Mouse (Mus musculus): ENCODE data around the gene Ufsp2.

Ufsp2 gene

GRCm38 (mm10) chr8:46007050-46007672, 31.8 kb downstream of the Ufsp2 start:
- in situ Hi-C loops (cut with MboI, MseI) = loop anchor here in 1 of 2 experiments (10.0 kb wide), 1 partner anchor 158 kb away; no protein-coding TSS in a partner anchor

GRCm38 (mm10) chr8:46010306-46010705, 35.0 kb downstream of the Ufsp2 start:
- in situ Hi-C loops (cut with MboI, MseI) = no loop called here

DNA sequence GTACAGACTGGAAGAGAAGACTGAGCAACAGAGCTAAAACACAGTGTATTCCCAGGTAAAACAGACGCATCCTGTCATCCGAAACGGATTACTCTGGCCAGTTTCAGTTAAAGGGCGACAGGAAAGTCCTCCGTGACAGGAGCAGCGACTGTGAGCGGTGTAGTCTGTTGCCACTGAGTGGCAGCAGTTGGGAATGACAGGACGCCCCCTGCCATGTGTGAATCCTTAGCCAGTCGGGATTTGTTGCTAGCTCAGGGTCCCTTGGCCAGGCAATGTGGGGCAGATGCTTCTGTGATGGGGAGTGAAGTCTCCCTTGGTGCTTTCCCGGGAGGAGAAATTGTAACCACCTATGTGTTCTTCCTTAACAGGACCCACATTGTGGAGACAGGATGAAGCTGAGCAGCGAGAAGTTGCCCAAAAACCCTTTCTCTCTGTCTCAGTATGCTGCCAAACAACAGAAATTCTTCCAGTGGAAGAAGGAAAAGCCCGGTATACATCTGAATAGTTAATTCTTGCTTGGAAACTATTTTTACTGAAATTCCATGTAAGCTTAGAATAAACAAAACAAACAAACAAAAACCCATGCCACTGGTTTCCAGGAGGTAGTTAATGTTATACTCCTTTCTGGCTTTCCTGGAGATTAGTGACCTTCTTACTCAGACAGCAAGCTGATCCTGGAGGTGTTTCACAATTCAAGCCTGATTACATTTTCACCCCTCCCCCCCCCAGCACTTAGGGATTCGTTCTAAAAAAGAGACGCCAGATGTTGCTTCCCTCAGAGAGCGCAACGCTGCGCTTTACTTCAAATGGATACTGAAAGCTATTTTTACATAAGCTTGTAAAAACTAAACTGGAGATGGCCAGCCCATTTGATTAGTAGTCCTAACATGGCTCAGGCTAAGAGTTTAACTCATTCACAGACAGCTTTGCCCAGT, 35.7 kb downstream of the Ufsp2 start:
- in situ Hi-C loops (cut with MboI, MseI) = no loop called here

- in situ Hi-C loops (cut with MboI, MseI) = no loop called here
Observed at GRCm38 (mm10) chr8:46022203-46022602, 46.9 kb downstream of the Ufsp2 start.

DNA sequence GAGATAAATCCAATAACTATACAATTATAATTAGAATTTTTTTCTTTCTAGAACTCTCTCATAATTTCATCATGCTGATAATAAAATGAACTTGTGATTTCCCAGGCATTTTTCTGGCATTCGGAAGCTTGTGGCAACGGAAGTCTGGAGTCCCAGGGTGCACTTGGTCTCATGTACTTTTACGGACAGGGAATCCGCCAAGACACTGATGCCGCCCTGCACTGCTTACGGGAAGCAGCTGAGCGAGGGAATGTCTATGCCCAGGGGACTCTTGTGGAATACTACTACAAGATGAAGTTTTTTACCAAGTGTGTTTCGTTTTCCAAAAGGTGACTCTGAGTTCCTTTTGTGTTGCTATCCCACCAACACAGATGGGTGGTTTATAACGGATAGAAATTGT, 47.4 kb downstream of the Ufsp2 start:
- in situ Hi-C loops (cut with MboI, MseI) = no loop called here

- in situ Hi-C loops (cut with MboI, MseI) = no loop called here
Observed at GRCm38 (mm10) chr8:46024392-46024791, 49.1 kb downstream of the Ufsp2 start.

- in situ Hi-C loops (cut with MboI, MseI) = no loop called here
Observed at GRCm38 (mm10) chr8:46036217-46036616, 60.9 kb downstream of the Ufsp2 start.

- in situ Hi-C loops (cut with MboI, MseI) = no loop called here
Observed at GRCm38 (mm10) chr8:46039666-46040065, 64.3 kb downstream of the Ufsp2 start.

GRCm38 (mm10) chr8:46040260-46040659, 64.9 kb downstream of the Ufsp2 start:
- in situ Hi-C loops (cut with MboI, MseI) = no loop called here

Data from T-helper 17 cell (primary cell).